Mouse (Mus musculus) hindbrain, embryonic 14.5 days (tissue): ENCODE measurements around the gene Acot2. TPM values are rescaled to one million over a fixed set of nuclear protein-coding genes. Genes with fewer than 3 reads are reported as not detected.
"Not testable (repeated sequence)": the region's sequence is repeated elsewhere in the genome, so short reads cannot be mapped to it uniquely, and the experiment has no call there.

ENCODE experiments used
- ATAC-seq: fragments of 200-750 bp; cut with Nextera tagmentation; 2 replicates; pipeline ENCODE4 v1.8.0; 2017; ENCODE audit warnings: moderate number of reproducible peaks, mild to moderate bottlenecking, moderate TSS enrichment, moderate library complexity; ENCODE audit not compliant: low FRiP score
- DNase-seq: peaks from one replicate; pipeline ENCODE4 v3.0.0-alpha.2; 2015; ENCODE audit warnings: low spot score
- H3K27ac ChIP-seq: fragments of 300-500 bp; sonication (generic); 2 replicates; pipeline ENCODE4 v1.5.1; 2014; ENCODE audit warnings: mild to moderate bottlenecking, moderate library complexity
- H3K27me3 ChIP-seq: fragments of 300-500 bp; sonication (generic); 2 replicates; pipeline ENCODE4 v1.6.1; 2014; ENCODE audit warnings: mild to moderate bottlenecking, low read length, mixed read lengths; ENCODE audit not compliant: control insufficient read depth, insufficient read depth
- H3K36me3 ChIP-seq: fragments of 300-500 bp; sonication (generic); replicated peaks from 2 replicates; pipeline ENCODE4 v1.6.1; 2014; ENCODE audit not compliant: control insufficient read depth, insufficient read depth
- H3K4me1 ChIP-seq: fragments of 300-500 bp; sonication (generic); replicated peaks from 2 replicates; pipeline ENCODE4 v1.6.1; 2014; ENCODE audit warnings: antibody characterized with exemption, low read length, mixed read lengths; ENCODE audit not compliant: control insufficient read depth, insufficient read depth
- H3K4me2 ChIP-seq: fragments of 300-500 bp; sonication (generic); replicated peaks from 2 replicates; pipeline ENCODE4 v1.6.1; 2014; ENCODE audit warnings: mild to moderate bottlenecking, moderate library complexity
- H3K4me3 ChIP-seq: fragments of 300-500 bp; sonication (generic); replicated peaks from 2 replicates; pipeline ENCODE4 v1.5.1; 2014; ENCODE audit warnings: mild to moderate bottlenecking, low read length
- H3K9ac ChIP-seq: fragments of 300-500 bp; sonication (generic); 2 replicates; pipeline ENCODE4 v1.6.1; 2014
- H3K9me3 ChIP-seq: fragments of 300-500 bp; sonication (generic); 2 replicates; pipeline ENCODE4 v1.6.1; 2016; ENCODE audit warnings: low read length; ENCODE audit not compliant: control insufficient read depth
- WGBS: fragments of 180-500 bp; shearing (Covaris S2); extraction: QIAGEN DNeasy Blood & Tissue Kit; methylation state at CpG from one replicate; pipeline ENCODE4 v1.1.7; 2014; 5-methylcytosine and 5-hydroxymethylcytosine counted together
- polyA plus RNA-seq: library from polyadenylated mRNA; unstranded; fragments of >200 nt; fragmentation: Nextera tagmentation; extraction: Ambion mirVana; gene quantifications from 2 replicates; pipeline ENCODE4 v1.2.1, GENCODE M21; 2014

Acot2 gene
- 9.8 and 13.8 TPM in 2 replicates for polyA plus RNA-seq

DNA sequence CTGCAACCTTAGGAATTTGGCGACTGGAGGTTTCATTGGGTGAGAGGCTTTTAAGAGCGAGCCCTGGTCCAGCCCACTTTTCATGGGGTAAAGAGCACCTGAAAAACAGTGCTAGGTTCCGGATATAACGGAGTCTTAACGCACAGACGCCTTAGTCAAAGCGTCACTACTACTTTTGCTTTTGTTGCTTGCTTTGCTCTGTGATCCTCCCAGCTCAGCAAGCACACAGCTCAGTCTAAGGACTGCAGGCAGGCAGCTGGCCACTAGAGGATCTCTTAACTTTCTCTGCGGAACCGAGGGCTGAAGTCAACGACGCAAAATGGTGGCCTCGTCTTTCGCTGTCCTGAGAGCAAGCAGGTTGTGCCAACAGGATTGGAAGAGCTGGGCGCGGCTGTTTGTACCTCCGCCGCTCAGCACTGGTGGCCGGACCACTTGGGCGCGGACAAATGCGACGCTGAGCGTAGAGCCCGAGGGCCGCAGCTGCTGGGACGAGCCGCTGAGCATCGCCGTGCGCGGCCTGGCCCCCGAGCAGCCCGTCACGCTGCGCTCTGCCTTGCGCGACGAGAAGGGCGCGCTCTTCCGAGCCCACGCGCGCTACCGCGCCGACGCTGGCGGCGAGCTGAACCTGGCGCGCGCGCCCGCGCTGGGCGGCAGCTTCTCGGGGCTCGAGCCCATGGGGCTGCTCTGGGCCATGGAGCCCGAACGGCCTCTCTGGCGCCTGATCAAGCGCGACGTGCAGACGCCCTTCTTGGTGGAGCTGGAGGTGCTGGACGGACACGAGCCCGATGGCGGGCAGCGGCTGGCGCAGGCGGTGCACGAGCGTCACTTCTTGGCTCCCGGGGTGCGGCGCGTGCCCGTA is at the start of gene Acot2:
Gene Acot2, plus strand, starts transcription at position 279 of the 859 bp plus-strand sequence.
- Histone ChIP-seq H3K36me3 (no peaks in the 10 kb centered on the region), H3K4me1 (peaks cover 10% of the 10 kb centered on the region; the same call in 1 of the 2 replicates), H3K9me3 (no peaks in the 10 kb centered on the region), H3K9ac (peak within 1 kb of the TSS; percentile 78), H3K4me3 (peak within 1 kb of the TSS; percentile 60), H3K27me3 (no peaks in the 10 kb centered on the region), H3K27ac (peak within 1 kb of the TSS; percentile 88), H3K4me2 (peak within 1 kb of the TSS; percentile 56)
- under 1% methylated on average over 80 of the region's 80 CpGs for WGBS
- DNase-seq (peak; percentile 79), ATAC-seq (peak; percentile 93)

DNA sequence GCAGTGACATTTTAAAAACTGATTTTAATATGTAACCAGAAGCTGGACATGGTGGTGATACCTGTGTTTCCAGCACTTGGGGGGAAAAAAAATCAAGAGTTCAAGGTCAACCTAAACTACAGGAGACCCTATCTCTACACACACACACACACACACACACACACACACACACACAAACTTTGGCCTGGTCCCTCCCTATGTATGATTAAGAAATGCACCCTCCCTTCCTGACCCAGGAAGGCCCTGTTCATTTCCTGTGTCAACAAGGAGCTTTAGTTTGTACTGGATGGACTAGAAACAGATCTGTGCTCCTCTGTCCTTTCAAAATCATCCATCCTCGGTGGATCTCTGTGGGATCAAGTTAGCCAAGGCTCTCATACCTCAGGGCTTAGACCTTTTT is 49.1 kb upstream of the Acot2 start:
- 52% methylated on average over 1 of the region's 1 CpGs for WGBS

DNA sequence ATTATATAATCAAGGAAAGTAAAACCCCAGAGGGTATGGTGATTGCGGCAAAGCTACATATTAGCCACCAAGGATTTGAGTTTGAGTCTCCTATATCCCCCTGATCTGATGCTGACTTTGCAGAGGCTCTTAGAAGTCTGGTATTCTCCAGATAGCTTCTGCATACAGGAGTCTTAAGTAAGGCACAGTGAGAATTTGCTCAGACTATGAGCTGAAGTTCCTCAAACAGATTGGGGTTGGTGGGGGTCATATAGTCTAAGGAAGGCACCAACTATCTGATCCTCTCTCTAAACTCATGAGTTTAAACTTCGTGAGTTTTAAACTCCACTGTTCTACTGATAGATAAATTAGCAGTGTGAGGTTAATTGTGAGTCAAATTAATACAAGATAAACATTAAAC is 48.3 kb upstream of the Acot2 start:
- 62% methylated on average over 2 of the region's 2 CpGs for WGBS
- H3K27ac ChIP-seq: no peak overlapping the region
- no peaks in the 10 kb centered on the region for H3K4me1 ChIP-seq
- H3K27me3 ChIP-seq: no peaks in the 10 kb centered on the region
- DNase-seq (no peak), ATAC-seq (no peak)
- no peaks in the 10 kb centered on the region for H3K36me3 ChIP-seq
- H3K4me2 ChIP-seq: no peak overlapping the region
- H3K9ac ChIP-seq: no peak overlapping the region
- no peak overlapping the region for H3K4me3 ChIP-seq
- H3K9me3 ChIP-seq: no peaks in the 10 kb centered on the region

More for the DNA sequence above, 49.1 kb upstream of the Acot2 start:
- not testable (repeated sequence) for H3K4me1 ChIP-seq, H3K9me3 ChIP-seq, DNase-seq, H3K4me3 ChIP-seq, H3K36me3 ChIP-seq, H3K9ac ChIP-seq, H3K4me2 ChIP-seq, H3K27me3 ChIP-seq, H3K27ac ChIP-seq, ATAC-seq

DNA sequence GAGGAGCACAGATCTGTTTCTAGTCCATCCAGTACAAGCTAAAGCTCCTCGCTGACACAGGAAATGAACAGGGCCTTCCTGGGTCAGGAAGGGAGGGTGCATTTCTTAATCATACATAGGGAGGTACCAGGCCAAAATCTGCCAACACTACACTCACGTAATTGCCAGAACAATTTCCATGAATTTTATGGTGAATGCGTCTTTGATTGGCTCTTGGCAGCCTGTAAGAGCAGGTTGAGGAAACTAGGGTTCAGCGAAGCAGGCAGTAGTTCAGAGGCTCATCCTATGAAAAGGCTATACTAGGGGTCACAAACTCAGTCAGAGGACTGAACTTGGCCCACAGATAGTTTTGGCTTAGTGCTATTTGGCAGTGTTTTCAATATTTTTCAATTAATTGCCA is 47.6 kb upstream of the Acot2 start:
- no peaks in the 10 kb centered on the region for H3K27me3 ChIP-seq
- WGBS: 67% methylated on average over 4 of the region's 4 CpGs
- no peaks in the 10 kb centered on the region for H3K36me3 ChIP-seq
- H3K4me3 ChIP-seq: no peak overlapping the region
- H3K9me3 ChIP-seq: no peaks in the 10 kb centered on the region
- no peaks in the 10 kb centered on the region for H3K4me1 ChIP-seq
- ATAC-seq: no peak
- H3K9ac ChIP-seq: no peak overlapping the region
- no peak for DNase-seq
- no peak overlapping the region for H3K4me2 ChIP-seq
- H3K27ac ChIP-seq: no peak overlapping the region

GRCm38 (mm10) chr12:83941938-83942337 is 45.7 kb upstream of the Acot2 start:
- no peak overlapping the region for H3K4me2 ChIP-seq
- no peak overlapping the region for H3K4me3 ChIP-seq
- DNase-seq (no peak), ATAC-seq (no peak)
- H3K27me3 ChIP-seq: no peaks in the 10 kb centered on the region
- WGBS: 87% methylated on average over 3 of the region's 3 CpGs
- H3K27ac ChIP-seq: no peak overlapping the region
- no peaks in the 10 kb centered on the region for H3K36me3 ChIP-seq
- H3K9me3 ChIP-seq: no peaks in the 10 kb centered on the region
- no peak overlapping the region for H3K9ac ChIP-seq
- no peaks in the 10 kb centered on the region for H3K4me1 ChIP-seq

DNA sequence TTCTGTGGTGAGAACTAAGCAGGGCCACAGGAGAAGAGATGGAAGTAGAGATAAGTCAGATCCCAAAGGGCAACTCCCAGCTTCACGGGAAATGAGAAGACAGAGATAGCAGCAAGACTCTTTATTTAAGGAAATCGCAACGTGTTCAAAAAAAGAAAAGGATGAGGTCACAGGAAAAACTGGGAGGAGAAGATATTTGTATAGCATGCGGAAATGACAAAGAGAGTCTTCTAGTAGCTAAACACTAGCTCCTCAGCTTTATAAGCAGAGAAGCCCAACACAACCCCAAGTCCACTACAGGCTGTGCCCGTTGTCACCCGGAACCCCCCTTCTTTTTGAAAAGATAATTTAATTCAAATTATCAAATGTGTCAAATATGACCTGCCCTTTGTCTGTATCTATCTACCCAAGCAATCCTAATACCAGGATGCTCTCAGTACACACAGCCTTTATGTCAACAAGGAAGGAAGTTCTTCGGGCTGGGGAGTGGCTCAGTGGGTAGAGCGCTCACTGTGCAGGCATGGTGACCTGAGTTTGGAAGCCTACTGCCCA is 40.3 kb upstream of the Acot2 start:
- no peak for DNase-seq
- H3K36me3 ChIP-seq: no peaks in the 10 kb centered on the region
- no peaks in the 10 kb centered on the region for H3K9me3 ChIP-seq
- 87% methylated on average over 8 of the region's 8 CpGs for WGBS
- peaks cover 12% of the 10 kb centered on the region for H3K4me1 ChIP-seq
- no peak overlapping the region for H3K4me2 ChIP-seq
- H3K9ac ChIP-seq: no peak overlapping the region
- no peak overlapping the region for H3K4me3 ChIP-seq
- no peak for ATAC-seq
- H3K27ac ChIP-seq: no peak overlapping the region
- H3K27me3 ChIP-seq: no peaks in the 10 kb centered on the region

- Histone ChIP-seq H3K4me1 (peaks cover 21% of the 10 kb centered on the region), H3K9me3 (no peaks in the 10 kb centered on the region), H3K4me3 (no peak overlapping the region), H3K27me3 (no peaks in the 10 kb centered on the region), H3K36me3 (peaks cover 10% of the 10 kb centered on the region; the same call in 1 of the 2 replicates), H3K4me2 (no peak overlapping the region), H3K27ac (no peak overlapping the region), H3K9ac (no peak overlapping the region)
- 91% methylated on average over 4 of the region's 4 CpGs for WGBS
- no peak for ATAC-seq
- DNase-seq: no peak
Measured at GRCm38 (mm10) chr12:83949043-83949442, 38.6 kb upstream of the Acot2 start.

DNA sequence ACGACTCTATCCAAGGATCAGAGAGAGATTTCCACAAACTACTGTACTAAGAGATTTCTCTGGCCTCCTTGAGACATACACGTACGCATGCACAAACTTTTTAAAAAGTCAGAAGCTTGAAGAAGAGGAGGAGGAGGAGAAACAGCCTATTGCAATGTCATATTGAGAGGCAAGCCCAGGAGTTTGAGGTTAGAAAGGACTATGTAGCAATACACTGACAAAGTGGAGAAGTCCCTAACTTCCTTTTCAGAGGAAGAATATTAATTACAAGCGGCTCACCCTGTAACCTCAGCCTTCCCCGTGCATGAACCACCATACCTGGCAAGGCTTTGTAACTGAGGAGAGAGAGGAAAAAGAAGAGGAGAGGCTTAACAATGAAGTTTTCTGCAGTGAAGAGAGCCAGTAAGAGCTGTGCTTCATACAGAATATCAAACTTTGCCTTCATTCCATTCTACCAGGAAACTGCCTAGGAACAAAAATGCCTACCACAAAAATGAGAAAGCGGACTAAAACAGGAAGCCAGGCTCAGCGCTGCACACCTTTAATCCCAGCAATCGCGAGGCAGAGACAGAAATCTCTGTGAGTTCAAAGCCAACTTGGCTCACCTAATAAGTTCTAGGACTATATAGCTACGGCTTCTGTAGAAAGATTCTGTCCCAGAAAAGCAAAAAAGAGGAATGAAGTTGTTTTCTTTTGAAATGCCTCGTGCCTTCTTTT is 37.7 kb upstream of the Acot2 start:
- peak overlapping the region; percentile 86 for H3K4me2 ChIP-seq
- H3K9me3 ChIP-seq: no peaks in the 10 kb centered on the region
- no peak for DNase-seq
- 33% methylated on average over 11 of the region's 11 CpGs for WGBS
- H3K4me3 ChIP-seq: peak overlapping the region; percentile 86
- no peak for ATAC-seq
- H3K9ac ChIP-seq: peak overlapping the region; percentile 80
- peaks cover 21% of the 10 kb centered on the region for H3K4me1 ChIP-seq
- H3K27me3 ChIP-seq: no peaks in the 10 kb centered on the region
- H3K36me3 ChIP-seq: peaks cover 10% of the 10 kb centered on the region; the same call in 1 of the 2 replicates
- H3K27ac ChIP-seq: no peak overlapping the region; the same call in 1 of the 2 replicates

DNA sequence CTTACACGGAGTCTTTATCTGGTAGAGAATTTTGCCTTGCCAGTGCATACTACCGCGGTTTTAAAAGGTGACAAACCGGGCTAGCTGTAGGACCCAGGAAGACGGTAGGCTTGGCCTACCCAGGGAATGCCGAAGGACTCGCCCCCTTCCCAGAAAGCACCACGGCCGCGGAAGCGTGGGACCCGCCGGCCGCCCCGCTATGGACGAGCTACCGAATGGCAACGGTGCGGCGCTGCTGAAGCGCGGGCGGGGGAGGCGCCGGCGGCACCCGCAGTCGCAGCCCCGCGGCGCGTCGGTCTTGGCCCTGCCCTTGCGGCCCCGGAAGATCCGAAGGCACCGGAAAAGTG is 37.2 kb upstream of the Acot2 start, which contains the start of gene Riox1:
Gene Riox1, plus strand, starts transcription at position 116 of the 347 bp plus-strand sequence.
- Histone ChIP-seq H3K27me3 (no peaks in the 10 kb centered on the region), H3K36me3 (peaks cover 14% of the 10 kb centered on the region), H3K9ac (peak within 1 kb of the TSS; percentile 80), H3K27ac (peak within 1 kb of the TSS; percentile 79), H3K4me1 (peaks cover 21% of the 10 kb centered on the region), H3K9me3 (no peaks in the 10 kb centered on the region), H3K4me3 (peak within 1 kb of the TSS; percentile 86), H3K4me2 (peak within 1 kb of the TSS; percentile 86)
- under 1% methylated on average over 37 of the region's 37 CpGs for WGBS
- ATAC-seq: peak; percentile 97
- peak; percentile 86 for DNase-seq
